Mouse (Mus musculus): ENCODE data around the gene Macrod1. TPM values are rescaled to one million over a fixed set of nuclear protein-coding genes. Genes with fewer than 3 reads are reported as not detected.

The Macrod1 gene
- total RNA-seq, 2 experiments from 2014 or later: 3.7 to 17.6 TPM

DNA sequence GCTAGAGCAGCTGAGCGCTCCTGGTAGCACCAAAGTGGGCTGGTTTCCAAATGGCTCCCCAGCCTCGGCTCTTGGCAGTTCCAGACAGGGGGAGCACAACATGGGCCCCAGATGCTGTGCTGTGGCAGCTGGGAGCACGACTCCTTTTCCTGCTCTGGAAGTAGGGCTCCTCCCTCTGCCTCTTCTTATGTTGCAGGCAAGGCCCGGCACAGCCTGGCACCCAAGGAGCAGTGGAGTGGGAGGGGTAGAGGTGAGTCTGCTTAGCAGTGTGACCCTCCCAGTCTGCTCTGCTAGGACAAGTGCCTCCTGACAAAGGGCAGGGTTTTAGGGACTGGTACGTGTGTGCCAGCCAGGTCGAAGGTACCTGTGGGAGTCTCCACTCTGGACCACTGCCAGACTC lies 54.3 kb downstream of the Macrod1 start:
- no peak for ATAC-seq (replicated peaks; ENCODE audit: poor library complexity)

DNA sequence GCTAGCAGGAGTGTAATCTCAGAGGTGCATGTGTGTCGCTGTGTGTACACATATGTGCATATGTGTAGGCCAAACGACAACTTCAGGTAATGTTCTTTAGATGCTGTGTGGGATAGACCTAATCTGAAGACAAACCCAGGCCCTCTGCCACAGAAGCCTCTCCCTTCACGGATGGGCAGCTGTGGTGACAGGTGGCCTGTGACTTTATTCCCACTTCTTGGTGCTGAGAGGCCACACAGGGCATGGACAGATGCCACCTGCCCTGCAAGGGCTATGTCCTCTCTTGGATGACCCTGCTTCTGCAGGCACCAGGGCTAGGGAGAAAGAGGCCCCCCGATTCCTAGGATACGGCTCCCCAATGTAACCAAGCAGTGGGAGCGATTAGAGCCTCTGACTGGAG lies 54.7 kb downstream of the Macrod1 start:
- no peak for ATAC-seq (replicated peaks; ENCODE audit: poor library complexity)

DNA sequence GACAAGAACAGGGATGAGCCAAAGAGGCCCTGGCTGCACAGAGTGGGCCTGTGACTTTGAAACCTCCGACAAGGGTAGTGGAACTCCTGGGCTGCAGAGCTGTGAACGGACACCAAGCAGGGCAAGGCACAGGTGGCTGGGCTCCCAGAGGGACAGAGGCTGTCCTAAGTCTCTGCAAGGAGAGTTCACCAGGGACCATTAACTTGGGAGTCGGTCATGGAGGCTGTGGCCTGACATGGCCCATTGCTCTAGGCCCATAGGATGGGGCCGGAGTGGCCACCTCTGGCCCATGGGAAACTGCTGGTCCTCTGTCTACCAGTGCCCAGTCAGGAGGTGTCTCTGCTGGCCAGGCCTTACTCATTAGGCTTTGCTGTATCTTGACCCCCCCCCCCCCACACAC lies 55.1 kb downstream of the Macrod1 start:
- ATAC-seq (replicated peaks; ENCODE audit: poor library complexity): no peak

DNA sequence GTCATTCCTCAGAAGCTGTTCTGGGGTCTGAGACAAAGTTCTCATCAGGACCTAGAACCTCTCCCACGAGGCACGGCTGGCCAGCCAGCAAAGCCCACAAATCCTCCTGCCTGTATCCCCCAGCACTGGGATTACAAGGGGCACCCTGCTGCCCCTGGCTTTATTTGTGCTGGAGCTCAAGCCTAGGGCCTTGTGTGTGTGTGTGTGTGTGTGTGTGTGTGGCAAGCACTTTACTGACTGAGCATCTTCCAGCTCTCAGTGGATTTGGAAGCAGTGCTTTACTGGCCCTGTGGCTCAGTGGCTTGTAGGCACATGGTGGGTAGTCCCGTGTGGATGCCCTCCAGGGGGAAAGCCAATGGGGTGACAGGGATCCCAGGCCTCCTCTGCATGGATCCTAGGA lies 56.0 kb downstream of the Macrod1 start:
- ATAC-seq (replicated peaks; ENCODE audit: poor library complexity): no peak

DNA sequence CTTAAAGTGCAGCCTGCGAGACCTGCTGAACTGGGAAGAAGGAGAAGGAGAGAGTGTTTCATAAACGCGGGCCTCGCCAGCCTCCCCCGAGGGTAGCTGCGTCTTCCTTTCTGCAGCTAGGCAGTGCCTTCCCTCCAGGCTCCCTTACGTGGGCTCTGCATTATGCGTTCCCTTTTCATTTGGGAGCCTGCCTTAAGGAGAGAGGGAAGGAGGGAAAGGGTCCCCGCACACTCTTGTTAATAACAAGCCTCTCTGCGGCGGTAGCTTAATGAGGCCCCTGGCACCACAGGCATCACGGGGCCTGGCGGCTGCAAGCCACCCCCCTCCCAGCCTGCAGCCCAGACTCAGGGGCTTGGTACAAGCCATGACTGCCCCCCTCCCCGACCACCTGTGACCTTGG lies 57.0 kb downstream of the Macrod1 start:
- no peak for ATAC-seq (replicated peaks; ENCODE audit: poor library complexity)

DNA sequence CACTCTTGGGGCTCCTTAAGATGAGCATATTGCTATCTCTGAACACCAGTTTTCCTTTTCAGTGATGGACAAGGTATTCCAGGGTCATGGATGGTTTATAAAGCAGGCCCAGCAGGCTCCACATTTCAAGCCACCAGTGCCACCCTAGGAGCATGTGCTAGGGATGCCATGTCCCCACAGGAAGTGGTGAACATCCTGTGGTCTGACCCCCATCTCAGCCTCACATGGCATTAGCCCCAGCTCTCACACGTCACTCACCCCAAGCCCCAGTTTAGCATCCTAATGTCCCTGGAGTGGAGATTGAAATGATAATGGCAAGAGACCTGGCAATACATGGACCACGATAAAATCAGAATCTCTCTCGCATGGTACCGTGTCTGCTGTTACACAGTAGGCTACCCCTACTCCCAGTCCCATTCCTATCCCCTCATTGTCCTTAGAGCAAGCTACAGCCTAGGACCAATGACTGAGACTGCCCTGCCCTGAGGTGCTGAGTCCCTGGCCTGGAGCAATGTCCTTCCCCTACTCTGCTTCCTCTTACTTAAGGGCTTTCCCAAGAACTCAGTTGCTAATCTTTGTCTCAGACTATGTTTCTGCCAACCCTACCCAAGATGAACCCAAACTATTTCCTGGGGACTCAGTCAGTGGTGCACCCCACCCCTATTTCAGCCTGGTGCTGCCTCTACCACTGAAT lies 59.6 kb downstream of the Macrod1 start:
- peak; percentile 45 for ATAC-seq (replicated peaks; ENCODE audit: poor library complexity)

DNA sequence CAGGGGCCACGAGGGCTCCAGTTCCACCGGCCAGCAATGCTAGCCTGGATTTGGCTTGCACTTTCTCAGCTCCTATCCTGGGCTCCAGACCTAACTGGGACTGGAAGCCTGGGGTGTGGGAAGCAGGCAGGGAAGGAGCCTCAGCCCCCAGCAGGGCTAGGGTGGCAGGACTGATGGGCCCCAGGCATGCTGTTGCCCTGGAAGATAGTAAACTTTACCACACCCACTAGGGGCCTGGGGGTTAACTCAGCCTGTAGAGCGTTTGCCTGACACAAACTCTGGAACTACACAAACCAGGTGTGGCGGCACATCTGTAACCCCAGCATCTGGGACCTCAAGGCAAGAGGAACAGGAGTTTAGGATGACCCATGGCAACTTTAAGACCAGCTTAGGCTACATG lies 60.5 kb downstream of the Macrod1 start:
- ATAC-seq (replicated peaks; ENCODE audit: poor library complexity): peak; percentile 15; the same call in 1 of the 2 replicates

DNA sequence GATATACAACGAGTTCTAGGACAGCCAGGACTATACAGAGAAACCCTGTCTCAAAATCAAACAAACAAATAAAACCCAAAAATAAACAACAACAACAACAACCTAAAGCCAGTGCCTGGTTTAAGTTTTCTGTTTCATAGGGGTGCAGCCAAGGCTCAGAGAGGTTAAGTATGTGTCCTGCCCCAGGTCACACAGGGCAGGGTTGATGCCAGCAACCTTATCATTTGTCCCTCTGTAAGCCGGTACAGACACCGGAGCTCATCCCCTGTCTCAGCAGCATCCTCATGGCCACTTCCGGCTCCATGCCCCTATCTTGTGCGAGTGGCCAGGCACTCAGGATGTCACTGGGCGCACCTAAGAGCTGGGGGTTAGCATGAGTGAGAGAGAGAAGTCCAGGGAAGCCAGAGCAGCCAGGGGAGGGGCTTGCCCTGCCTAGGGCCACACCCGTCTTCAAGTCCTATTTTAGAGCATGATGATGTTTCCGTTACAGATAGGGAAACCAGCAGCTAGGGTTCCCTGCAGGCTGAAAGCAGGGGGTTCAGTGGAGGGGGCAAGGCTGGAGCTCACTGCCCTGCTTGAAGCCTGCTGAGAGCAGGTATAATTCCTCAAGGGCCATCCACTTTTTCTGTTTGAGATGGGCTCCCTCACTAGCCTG lies 61.2 kb downstream of the Macrod1 start:
- ATAC-seq (replicated peaks; ENCODE audit: poor library complexity): peak; percentile 60

DNA sequence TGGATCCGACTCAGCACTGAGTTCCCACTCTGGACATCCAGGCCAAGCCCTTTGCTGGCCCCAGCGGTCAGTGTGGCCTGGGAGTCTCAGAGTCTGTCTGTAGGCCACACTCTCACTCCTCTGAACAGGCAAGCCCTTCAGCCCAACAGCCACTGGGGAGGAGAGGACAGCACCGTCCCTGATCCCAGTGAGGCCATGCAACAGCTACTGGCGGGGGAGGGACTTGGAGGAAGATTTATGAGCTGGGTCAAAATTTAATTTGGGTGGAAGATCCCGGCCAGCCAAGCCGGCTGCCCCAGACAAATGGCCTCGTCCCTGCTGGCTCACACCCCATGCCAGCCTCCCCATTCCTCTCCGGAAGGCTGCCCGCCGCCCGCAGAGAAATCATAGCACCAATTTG lies 64.6 kb downstream of the Macrod1 start:
- ATAC-seq (replicated peaks; ENCODE audit: poor library complexity): no peak

DNA sequence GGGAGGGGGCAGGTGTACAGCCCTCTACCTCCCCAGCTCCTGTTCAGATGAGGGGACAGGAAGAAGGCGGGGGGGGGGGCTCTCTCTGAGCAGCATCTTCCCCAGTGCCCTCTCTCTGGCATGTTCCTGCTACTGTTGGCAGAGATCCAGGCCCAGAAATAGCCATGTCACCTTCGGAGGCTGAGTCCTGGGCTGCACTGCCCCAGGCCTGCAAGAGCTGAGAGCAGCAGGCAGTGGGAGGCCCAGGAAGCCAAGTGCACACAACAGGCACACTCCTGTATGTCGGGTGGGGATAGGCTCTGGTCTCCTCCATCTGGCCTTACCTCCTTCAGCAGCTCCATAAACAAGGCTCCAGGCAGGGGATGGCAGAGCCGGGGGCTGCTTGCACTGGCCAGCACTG lies 65.7 kb downstream of the Macrod1 start:
- ATAC-seq (replicated peaks; ENCODE audit: poor library complexity): peak; percentile 24

DNA sequence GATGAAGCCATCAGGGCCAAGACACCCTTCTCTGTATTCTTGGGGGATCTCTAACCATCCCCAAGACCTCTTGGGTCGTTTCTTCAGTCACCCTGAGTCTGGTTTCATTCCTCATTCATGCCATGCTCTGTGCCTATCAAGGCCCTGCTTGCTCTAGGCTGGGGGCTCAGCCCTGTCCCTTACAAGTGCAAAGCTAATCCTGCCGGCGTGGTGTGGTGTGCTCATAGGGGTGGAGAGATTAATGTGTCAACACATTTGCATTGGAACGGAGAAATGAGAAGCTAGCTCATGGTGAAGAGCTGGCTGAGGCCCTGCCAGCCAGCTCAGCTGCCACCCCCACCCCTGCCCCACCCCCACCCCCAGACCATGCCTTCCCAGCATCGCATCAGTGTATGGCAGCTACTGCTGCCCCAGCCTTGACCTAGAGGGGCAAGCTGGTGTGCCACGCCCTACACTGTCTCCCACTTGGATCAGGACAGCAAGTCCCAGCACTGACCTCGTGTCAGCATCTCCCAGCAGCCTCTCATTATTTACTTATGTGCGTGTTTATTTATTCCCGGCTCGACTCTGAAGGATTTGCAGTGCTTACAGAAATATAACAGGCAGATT lies 66.2 kb downstream of the Macrod1 start:
- no peak for ATAC-seq (replicated peaks; ENCODE audit: poor library complexity)

DNA sequence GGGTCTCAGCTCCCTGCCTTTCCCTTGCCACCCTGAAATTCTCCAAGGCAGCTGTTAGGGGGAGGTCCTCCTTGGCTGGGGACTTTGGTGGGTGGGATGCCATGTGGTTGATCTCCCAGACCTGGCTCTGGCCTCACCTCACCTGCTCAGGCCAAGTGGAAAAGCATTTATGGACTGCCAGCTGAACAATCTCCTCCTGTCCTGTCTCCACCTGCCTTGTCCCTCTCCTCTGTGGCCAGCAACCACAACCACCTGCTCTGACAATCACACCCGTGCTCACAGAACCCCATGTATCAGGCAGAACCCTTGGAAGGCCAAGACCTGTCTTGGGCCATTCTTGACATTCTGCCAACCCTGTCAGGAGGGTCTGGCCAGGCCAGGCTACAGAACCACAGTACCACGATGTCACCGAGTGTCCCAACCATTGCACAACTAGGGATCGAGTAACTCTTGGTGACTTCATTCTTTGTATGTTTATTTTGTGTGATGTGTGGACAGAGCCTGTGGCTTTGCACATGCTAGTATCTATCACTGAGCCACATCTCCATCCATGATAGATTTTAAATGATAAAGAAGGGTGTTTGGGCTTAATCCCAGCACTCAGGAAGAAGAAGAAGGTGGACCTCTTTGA lies 69.0 kb downstream of the Macrod1 start:
- ATAC-seq (replicated peaks; ENCODE audit: poor library complexity): no peak

DNA sequence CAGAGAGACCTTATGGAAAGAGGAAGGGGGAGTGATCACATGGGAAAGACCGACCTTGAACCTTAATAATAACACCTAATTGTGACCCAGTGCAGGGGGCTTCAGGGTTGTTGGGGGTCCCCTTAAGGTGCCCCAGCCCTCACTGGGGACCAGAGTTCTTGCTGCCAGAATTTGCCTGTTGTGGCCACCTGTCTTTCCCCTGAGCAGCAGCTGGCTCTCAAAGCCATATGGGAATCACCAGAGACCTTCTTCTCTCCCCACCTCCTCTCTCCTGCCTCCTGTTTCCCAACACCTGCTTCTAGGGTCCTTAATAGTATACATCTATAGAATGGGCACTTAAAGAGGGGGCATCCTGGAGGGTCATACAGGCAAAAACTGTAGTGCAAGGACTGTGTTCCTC lies 69.6 kb downstream of the Macrod1 start:
- ATAC-seq (replicated peaks; ENCODE audit: poor library complexity): no peak

DNA sequence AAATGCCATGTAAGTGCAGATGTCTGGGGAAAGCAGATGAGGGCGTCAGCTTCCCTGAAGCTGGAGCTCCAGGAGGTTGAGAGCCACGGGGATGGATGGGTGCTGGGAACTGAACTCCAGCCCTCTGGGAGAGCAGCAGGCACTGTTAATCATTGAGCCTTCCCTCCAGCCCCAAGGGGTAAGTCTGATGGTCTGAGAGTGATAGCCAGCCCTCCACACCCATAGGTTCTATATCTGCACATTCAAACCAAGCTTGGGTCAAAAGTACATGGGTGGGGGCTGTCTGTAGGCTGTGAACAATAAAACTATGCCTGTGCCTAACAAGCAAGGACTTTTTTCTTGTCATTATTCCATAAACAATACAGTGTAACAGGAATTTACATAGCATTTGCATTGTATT lies 70.3 kb downstream of the Macrod1 start:
- ATAC-seq (replicated peaks; ENCODE audit: poor library complexity): no peak

DNA sequence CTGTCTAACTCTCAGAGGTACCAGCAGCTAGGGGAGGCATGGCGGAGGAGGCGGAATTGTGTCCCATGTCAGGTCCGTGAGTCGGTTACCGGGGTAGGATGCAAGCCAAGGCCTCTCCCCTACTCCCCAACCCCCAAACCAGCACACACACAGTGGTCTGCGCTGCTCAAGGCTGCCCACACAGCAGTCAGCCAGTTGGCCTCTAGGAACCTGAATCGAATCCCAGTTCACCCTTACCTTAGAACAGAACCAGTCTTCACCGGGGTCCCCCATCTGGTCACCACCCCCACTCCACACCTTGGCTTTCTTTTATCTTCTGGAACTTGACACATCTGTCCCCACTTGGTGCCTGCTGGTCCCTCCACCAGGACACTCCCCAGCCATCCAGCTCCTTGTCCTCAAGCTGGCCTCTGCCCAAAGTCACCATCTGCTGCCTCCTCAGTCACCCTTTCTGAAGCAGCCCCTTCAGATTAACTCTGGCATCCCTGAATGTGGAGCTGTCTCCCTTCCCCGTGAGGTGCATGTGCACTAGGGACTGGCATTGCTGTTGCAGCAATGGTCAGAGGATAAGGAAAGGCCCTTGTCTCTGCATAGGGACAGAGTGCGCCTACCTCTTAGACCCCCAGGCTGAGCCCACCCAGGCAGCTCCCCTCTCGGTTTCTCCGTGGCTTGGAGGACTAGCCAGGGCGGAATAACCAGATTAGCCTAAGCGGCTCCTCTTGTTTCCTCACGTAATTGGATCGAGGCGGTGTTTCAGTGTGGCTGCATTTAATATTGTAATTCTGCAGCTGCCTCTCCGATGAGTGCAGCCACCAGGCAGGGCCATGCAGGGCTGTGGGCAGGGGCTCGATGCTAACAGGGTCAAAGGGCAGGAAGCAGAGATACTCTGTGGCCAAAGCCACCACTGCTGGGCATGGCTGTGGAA lies 72.2 kb downstream of the Macrod1 start:
- no peak for ATAC-seq (replicated peaks; ENCODE audit: poor library complexity)

DNA sequence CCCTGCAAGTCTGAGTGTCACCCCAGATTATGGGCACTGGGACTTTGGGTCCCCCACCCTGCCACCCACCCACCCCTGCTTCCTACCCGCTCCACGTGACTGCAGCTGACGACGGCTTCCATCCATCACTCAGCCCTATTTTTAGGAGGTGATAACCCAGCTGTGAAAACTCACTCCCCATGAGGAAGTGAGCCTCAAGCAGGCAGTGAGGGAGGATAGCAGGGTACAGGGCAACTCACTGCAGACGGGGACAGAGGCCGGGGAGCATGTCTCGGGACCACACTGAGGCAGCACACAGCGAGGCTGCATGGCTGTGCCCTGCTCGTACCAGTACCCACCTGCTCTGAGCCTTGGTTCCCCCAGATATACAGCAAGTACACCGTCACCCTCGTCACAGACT lies 73.7 kb downstream of the Macrod1 start:
- peak; percentile 66 for ATAC-seq (replicated peaks; ENCODE audit: poor library complexity)

DNA sequence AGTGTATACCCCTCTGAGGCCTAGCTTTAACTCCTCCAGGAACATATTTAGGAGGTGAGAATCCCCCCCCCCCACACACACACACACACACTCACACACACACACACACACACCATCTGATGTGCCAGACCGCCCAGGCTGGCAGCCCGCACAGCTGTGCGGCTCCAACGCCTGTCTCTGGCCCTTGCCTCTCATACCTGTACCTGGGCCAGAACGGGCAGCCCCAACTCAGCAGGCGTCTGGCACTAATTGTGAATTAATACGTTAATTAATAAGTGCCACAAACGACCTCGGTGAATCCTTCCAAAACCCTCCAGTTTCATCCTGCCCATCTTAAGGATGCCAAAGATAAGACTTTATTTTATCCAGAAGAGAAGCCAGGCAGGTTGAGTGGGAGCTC lies 76.8 kb downstream of the Macrod1 start:
- no peak for ATAC-seq (replicated peaks; ENCODE audit: poor library complexity)

DNA sequence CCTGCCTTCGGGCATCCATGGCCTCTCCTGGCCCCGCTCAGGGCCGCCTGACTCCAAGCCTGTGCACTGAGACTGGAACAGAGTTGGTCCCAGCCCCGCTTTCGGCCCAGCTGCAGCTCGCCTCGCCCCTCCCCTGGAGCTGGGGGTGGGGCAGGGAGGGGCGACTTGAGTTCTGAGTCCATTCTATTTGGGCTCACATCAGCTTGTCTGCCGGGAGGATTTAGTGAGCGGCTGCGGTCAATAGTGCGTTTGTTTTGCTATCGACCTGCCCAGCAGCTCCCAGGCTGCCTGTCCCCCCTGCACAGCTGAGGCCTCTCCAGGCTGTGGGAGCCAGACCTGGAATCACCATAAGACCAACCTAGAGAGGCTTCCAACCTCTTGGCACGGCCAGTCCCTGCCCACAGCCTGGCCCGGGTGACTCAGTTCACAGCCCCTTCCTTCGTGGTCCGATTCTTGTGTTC lies 78.1 kb downstream of the Macrod1 start:
- no peak for ATAC-seq (replicated peaks; ENCODE audit: poor library complexity)

DNA sequence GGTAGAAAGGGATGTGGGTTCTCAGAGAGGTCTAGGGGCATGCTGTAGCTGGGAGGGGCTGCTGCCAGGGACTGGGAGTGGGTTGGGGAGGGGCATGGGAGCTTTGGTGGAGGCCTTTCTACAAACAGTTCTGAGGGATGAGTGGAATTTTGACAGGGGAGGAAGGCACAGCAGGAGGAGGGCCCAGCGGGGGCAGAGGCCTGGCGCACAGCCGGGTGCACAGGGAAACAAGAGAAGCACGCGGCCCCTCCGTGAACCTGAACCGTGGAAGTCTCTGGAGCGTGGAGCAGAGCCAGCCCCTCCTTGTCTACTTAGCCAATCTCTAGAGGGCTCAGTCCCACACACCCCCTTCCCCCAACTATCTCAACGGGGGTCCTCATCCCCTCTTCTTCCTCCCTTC lies 78.9 kb downstream of the Macrod1 start:
- no peak for ATAC-seq (replicated peaks; ENCODE audit: poor library complexity)

DNA sequence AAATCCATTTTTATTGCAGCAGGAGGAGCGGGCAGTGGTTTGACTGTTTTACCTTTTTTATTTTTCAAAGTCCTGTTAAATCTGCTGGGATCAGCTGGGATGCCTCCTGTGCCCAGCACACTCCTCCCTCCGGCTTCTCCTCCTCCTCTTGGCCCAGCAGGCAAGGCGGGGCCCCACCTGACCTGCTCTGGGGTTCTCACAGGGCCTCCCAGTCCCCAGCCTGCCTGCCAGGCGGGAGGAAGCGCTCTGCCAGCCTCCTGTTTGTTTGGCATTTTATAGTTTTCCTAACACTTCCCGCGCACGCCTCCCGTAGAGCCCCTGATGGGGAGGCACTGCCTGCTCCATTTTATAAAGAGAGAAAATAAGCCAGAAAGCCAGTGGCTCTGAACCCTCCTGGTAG lies 79.4 kb downstream of the Macrod1 start:
- ATAC-seq (replicated peaks; ENCODE audit: poor library complexity): no peak

Measured in megakaryocyte progenitor cell, adult 5-6 weeks (primary cell).